Mouse (Mus musculus) midbrain, embryonic 16.5 days (tissue): ENCODE measurements around the gene Samd14. TPM values are rescaled to one million over a fixed set of nuclear protein-coding genes. Genes with fewer than 3 reads are reported as not detected.
A peak's percentile ranks its signal among the peaks of the same experiment; 100 is the strongest.

Experiments
- ATAC-seq: fragments of 200-750 bp; cut with Nextera tagmentation; 2 replicates; pipeline ENCODE4 v1.8.0; 2017; ENCODE audit warnings: moderate TSS enrichment
- H3K27ac ChIP-seq: fragments of 300-500 bp; sonication (generic); 2 replicates; pipeline ENCODE4 v1.5.1; 2014; ENCODE audit warnings: mild to moderate bottlenecking, low read length, mixed read lengths
- H3K27me3 ChIP-seq: fragments of 300-500 bp; sonication (generic); 2 replicates; pipeline ENCODE4 v1.6.1; 2014; ENCODE audit warnings: low read depth, low read length, mixed read lengths; ENCODE audit not compliant: control insufficient read depth, insufficient read depth
- H3K36me3 ChIP-seq: fragments of 300-500 bp; sonication (generic); 2 replicates; pipeline ENCODE4 v1.6.1; 2014; ENCODE audit warnings: mild to moderate bottlenecking, low read length, moderate library complexity, mixed read lengths; ENCODE audit not compliant: control insufficient read depth, insufficient read depth
- H3K4me1 ChIP-seq: fragments of 300-500 bp; sonication (generic); 2 replicates; pipeline ENCODE4 v1.6.1; 2014; ENCODE audit warnings: mild to moderate bottlenecking, low read length, mixed read lengths; ENCODE audit not compliant: control insufficient read depth, insufficient read depth
- H3K4me2 ChIP-seq: fragments of 300-500 bp; sonication (generic); 2 replicates; pipeline ENCODE4 v1.6.1; 2014; ENCODE audit warnings: mild to moderate bottlenecking, low read length, mixed read lengths
- H3K4me3 ChIP-seq: fragments of 300-500 bp; sonication (generic); 2 replicates; pipeline ENCODE4 v1.5.1; 2014; ENCODE audit warnings: low read depth, mild to moderate bottlenecking, low read length, moderate library complexity, mixed read lengths
- H3K9ac ChIP-seq: fragments of 300-500 bp; sonication (generic); 2 replicates; pipeline ENCODE4 v1.6.1; 2014; ENCODE audit warnings: low read depth, low read length, mixed read lengths
- H3K9me3 ChIP-seq: fragments of 300-500 bp; sonication (generic); replicated peaks from 2 replicates; pipeline ENCODE4 v1.6.1; 2014; ENCODE audit warnings: mild to moderate bottlenecking, low read length, mixed read lengths; ENCODE audit not compliant: control insufficient read depth, poor library complexity, severe bottlenecking
- WGBS: fragments of 180-500 bp; shearing (Covaris S2); extraction: QIAGEN DNeasy Blood & Tissue Kit; methylation state at CpG from one replicate; pipeline ENCODE4 v1.1.7; 2014; 5-methylcytosine and 5-hydroxymethylcytosine counted together
- polyA plus RNA-seq: library from polyadenylated mRNA; unstranded; fragments of >200 nt; fragmentation: Nextera tagmentation; extraction: Ambion mirVana; gene quantifications from 2 replicates; pipeline ENCODE4 v1.2.1, GENCODE M21; 2015

Samd14 gene
- polyA plus RNA-seq, 1 experiment from 2014 or later = 171 TPM

GRCm38 (mm10) chr11:95023481-95023880 lies 13.8 kb downstream of the Samd14 start:
- Histone ChIP-seq H3K27ac (no peak overlapping the region), H3K9ac (no peak overlapping the region), H3K4me2 (no peak overlapping the region), H3K4me3 (no peak overlapping the region), H3K9me3 (no peaks in the 10 kb centered on the region), H3K4me1 (no peaks in the 10 kb centered on the region), H3K36me3 (peaks cover 55% of the 10 kb centered on the region), H3K27me3 (no peaks in the 10 kb centered on the region)
- WGBS = 95% methylated on average over 9 of the region's 9 CpGs
- no peak for ATAC-seq

- Histone ChIP-seq H3K36me3 (peaks cover 50% of the 10 kb centered on the region), H3K4me3 (no peak overlapping the region), H3K27me3 (no peaks in the 10 kb centered on the region), H3K27ac (no peak overlapping the region), H3K4me1 (no peaks in the 10 kb centered on the region), H3K4me2 (no peak overlapping the region), H3K9ac (no peak overlapping the region), H3K9me3 (no peaks in the 10 kb centered on the region)
- no peak for ATAC-seq
- WGBS = 68% methylated on average over 29 of the region's 29 CpGs
Observed at GRCm38 (mm10) chr11:95024439-95025184, 14.9 kb downstream of the Samd14 start.

- Histone ChIP-seq H3K9ac (no peak overlapping the region), H3K36me3 (peaks cover 43% of the 10 kb centered on the region), H3K9me3 (no peaks in the 10 kb centered on the region), H3K27me3 (no peaks in the 10 kb centered on the region), H3K4me2 (no peak overlapping the region), H3K4me1 (no peaks in the 10 kb centered on the region), H3K27ac (no peak overlapping the region; the same call in 1 of the 2 replicates), H3K4me3 (no peak overlapping the region)
- 87% methylated on average over 11 of the region's 11 CpGs for WGBS
- ATAC-seq = no peak
Observed at GRCm38 (mm10) chr11:95025227-95026012, 15.7 kb downstream of the Samd14 start.

- Histone ChIP-seq H3K9me3 (no peaks in the 10 kb centered on the region), H3K4me1 (no peaks in the 10 kb centered on the region), H3K27me3 (no peaks in the 10 kb centered on the region), H3K9ac (no peak overlapping the region), H3K27ac (no peak overlapping the region), H3K36me3 (peaks cover 37% of the 10 kb centered on the region), H3K4me3 (no peak overlapping the region), H3K4me2 (no peak overlapping the region)
- 69% methylated on average over 6 of the region's 6 CpGs for WGBS
- peak; percentile 40; the same call in 1 of the 2 replicates for ATAC-seq
Observed at GRCm38 (mm10) chr11:95026090-95026542, 16.4 kb downstream of the Samd14 start.

GRCm38 (mm10) chr11:95026849-95027248 lies 17.2 kb downstream of the Samd14 start:
- Histone ChIP-seq H3K4me2 (no peak overlapping the region), H3K9ac (no peak overlapping the region), H3K36me3 (peaks cover 30% of the 10 kb centered on the region), H3K27ac (no peak overlapping the region), H3K4me1 (no peaks in the 10 kb centered on the region), H3K27me3 (no peaks in the 10 kb centered on the region), H3K4me3 (no peak overlapping the region), H3K9me3 (no peaks in the 10 kb centered on the region)
- no peak for ATAC-seq
- 93% methylated on average over 6 of the region's 6 CpGs for WGBS

GRCm38 (mm10) chr11:95027850-95028470 lies 18.3 kb downstream of the Samd14 start:
- Histone ChIP-seq H3K36me3 (peaks cover 19% of the 10 kb centered on the region), H3K4me2 (no peak overlapping the region), H3K9ac (no peak overlapping the region), H3K9me3 (no peaks in the 10 kb centered on the region), H3K27ac (no peak overlapping the region), H3K4me3 (no peak overlapping the region), H3K4me1 (no peaks in the 10 kb centered on the region), H3K27me3 (no peaks in the 10 kb centered on the region)
- 38% methylated on average over 13 of the region's 13 CpGs for WGBS
- no peak for ATAC-seq

- no peaks in the 10 kb centered on the region for H3K9me3 ChIP-seq
- H3K4me2 ChIP-seq = no peak overlapping the region
- H3K27ac ChIP-seq = no peak overlapping the region
- no peaks in the 10 kb centered on the region for H3K4me1 ChIP-seq
- ATAC-seq = no peak
- WGBS = 49% methylated on average over 6 of the region's 6 CpGs
- no peaks in the 10 kb centered on the region for H3K27me3 ChIP-seq
- H3K36me3 ChIP-seq = no peaks in the 10 kb centered on the region
- no peak overlapping the region for H3K4me3 ChIP-seq
- no peak overlapping the region for H3K9ac ChIP-seq
Observed at GRCm38 (mm10) chr11:95032945-95033344, 23.3 kb downstream of the Samd14 start.

- H3K4me1 ChIP-seq = no peaks in the 10 kb centered on the region
- H3K4me3 ChIP-seq = no peak overlapping the region
- 80% methylated on average over 14 of the region's 14 CpGs for WGBS
- no peak overlapping the region for H3K4me2 ChIP-seq
- H3K36me3 ChIP-seq = no peaks in the 10 kb centered on the region
- no peak overlapping the region for H3K9ac ChIP-seq
- no peak overlapping the region for H3K27ac ChIP-seq
- no peaks in the 10 kb centered on the region for H3K27me3 ChIP-seq
- no peak for ATAC-seq
- no peaks in the 10 kb centered on the region for H3K9me3 ChIP-seq
Observed at GRCm38 (mm10) chr11:95033617-95034016, 23.9 kb downstream of the Samd14 start.

- Histone ChIP-seq H3K36me3 (no peaks in the 10 kb centered on the region), H3K4me3 (no peak overlapping the region), H3K4me2 (no peak overlapping the region), H3K9ac (no peak overlapping the region), H3K27me3 (no peaks in the 10 kb centered on the region), H3K4me1 (no peaks in the 10 kb centered on the region), H3K9me3 (no peaks in the 10 kb centered on the region), H3K27ac (no peak overlapping the region)
- WGBS = 70% methylated on average over 10 of the region's 10 CpGs
- no peak for ATAC-seq
Observed at GRCm38 (mm10) chr11:95034902-95035301, 25.2 kb downstream of the Samd14 start.
